In the genomic region with DNA sequence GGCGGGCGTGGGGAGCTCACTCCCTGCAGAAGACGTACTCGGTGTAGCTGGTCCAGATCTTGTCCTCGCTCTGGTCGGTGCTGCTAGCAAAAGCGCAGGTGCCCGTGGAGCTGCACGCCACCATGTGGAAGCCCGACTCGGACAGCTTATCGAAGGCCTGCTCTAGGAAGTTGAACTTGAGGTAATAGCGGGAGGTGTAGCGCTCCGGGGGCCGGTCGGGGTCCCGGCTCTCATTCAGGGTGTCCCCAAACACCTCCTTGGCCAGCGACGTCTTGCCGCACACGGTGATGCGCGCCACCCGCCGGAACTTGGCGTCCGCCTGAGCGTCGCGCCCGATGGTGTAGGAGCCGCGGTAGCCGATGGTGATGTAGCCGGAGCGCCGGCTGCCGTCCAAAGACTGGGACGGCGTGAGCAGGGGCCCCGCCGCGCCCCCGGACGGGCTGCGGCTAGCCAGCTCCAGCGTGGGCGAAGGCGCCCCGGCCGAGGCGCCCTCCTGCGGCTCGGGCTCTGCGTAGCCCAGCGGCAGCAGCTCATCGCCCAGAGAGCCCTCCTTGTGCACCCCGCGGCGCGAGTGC, we compare ENCODE assay signal across 7 mouse cellular contexts. TPM values are rescaled to one million over a fixed set of nuclear protein-coding genes. Genes with fewer than 3 reads are reported as not detected.
DNase-seq lines count a peak whose midpoint lies in the region; ATAC-seq lines count a peak whose summit lies in the region.

No protein-coding gene starts in this region.

- H3K9me3 ChIP-seq in limb, embryonic 12.5 days = no peaks in the 10 kb centered on the region
- no peaks in the 10 kb centered on the region for H3K9me3 ChIP-seq in midbrain, embryonic 12.5 days

- no peaks in the 10 kb centered on the region for H3K36me3 ChIP-seq in limb, embryonic 12.5 days
- H3K36me3 ChIP-seq in midbrain, embryonic 12.5 days = no peaks in the 10 kb centered on the region

- peak; percentile 77 for DNase-seq in adrenal gland, postnatal 14 days
- peak; percentile 65 for DNase-seq in embryo, embryonic 9.5 days (ENCODE audit: extremely low spot score)
- peak; percentile 76 to 78 for DNase-seq in heart, adult 18-20 months
- peak; percentile 72 for DNase-seq in kidney, adult 11 months
- peak; percentile 40 for DNase-seq in spleen, adult 12 weeks (ENCODE audit: low spot score)

- under 1% methylated on average over 62 of the region's 62 CpGs for WGBS in limb, embryonic 12.5 days
- WGBS in midbrain, embryonic 12.5 days = 0% methylated on average over 51 of the region's 62 CpGs

- H3K4me2 ChIP-seq in limb, embryonic 12.5 days = peak overlapping the region; percentile 87
- peak overlapping the region; percentile 95 for H3K4me2 ChIP-seq in midbrain, embryonic 12.5 days (replicated peaks)

- peaks cover 7% of the 10 kb centered on the region; the same call in 1 of the 2 replicates for H3K4me1 ChIP-seq in limb, embryonic 12.5 days (replicated peaks)
- H3K4me1 ChIP-seq in midbrain, embryonic 12.5 days = peaks cover 14% of the 10 kb centered on the region

- peaks cover 5% of the 10 kb centered on the region for H3K27me3 ChIP-seq in limb, embryonic 12.5 days
- H3K27me3 ChIP-seq in midbrain, embryonic 12.5 days = peaks cover 23% of the 10 kb centered on the region

- H3K27ac ChIP-seq in limb, embryonic 12.5 days = peak overlapping the region; percentile 89
- peak overlapping the region; percentile 74 for H3K27ac ChIP-seq in midbrain, embryonic 12.5 days (replicated peaks)

- peak overlapping the region; percentile 72 for H3K4me3 ChIP-seq in limb, embryonic 12.5 days (replicated peaks)
- H3K4me3 ChIP-seq in midbrain, embryonic 12.5 days = peak overlapping the region; percentile 68

- H3K9ac ChIP-seq in limb, embryonic 12.5 days (replicated peaks) = peak overlapping the region; percentile 81
- H3K9ac ChIP-seq in midbrain, embryonic 12.5 days (replicated peaks) = peak overlapping the region; percentile 67

- ATAC-seq in limb, embryonic 12.5 days (ENCODE audit: insufficient number of reproducible peaks, insufficient read depth, low FRiP score, low TSS enrichment, low read depth) = peak; percentile 37; the same call in 1 of the 2 replicates
- peak; percentile 42 for ATAC-seq in midbrain, embryonic 12.5 days (ENCODE audit: low FRiP score, low read depth)

RNA-seq across cellular contexts. Expression of a gene that starts 0.9 kb away (rescaled TPM):
- 53.3 and 64.9 TPM in 2 replicates for total RNA-seq in adrenal gland, postnatal 14 days (2021)
- 10 to 100 TPM; 21.3 to 25.3 TPM for total RNA-seq in heart, adult 18-20 months (2021)
- 15.8 and 20.9 TPM in 2 replicates for polyA plus RNA-seq in limb, embryonic 12.5 days (2016; fragmentation: Nextera tagmentation; extraction: Ambion mirVana)
- 8.7 and 12.6 TPM in 2 replicates for polyA plus RNA-seq in midbrain, embryonic 12.5 days (2016; fragmentation: Nextera tagmentation; extraction: Ambion mirVana)

Comparison
In these comparisons a context has a peak if more than half of its experiments do, and no peak if none do; other contexts are left out.
1. Peak in every context shown above with its lines: DNase-seq, ATAC-seq, H3K4me3 ChIP-seq and H3K27ac ChIP-seq.